Mouse (Mus musculus): ENCODE data around the gene Vps29.

The Vps29 gene

DNA sequence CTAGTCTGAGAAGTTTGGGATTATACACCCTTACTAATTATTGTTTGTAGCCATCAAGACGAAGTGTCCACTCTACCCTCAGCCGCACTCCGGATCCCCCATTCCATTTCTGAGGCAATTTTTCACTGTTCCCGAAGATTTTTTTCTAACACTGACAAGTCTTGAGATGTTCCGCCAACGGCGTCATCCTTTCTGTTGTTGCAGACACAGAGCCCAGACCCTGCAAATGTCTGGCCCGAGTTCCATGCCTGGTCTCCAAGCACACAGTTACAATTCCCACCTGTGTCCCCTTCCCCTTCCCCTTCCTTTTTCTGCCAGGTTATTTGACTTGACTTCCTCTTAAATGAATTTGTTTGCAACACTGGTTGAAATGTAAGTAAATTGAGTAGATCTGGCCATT, 45.7 kb downstream of the Vps29 start:
- no peak for DNase-seq (ENCODE audit: low read depth)

DNA sequence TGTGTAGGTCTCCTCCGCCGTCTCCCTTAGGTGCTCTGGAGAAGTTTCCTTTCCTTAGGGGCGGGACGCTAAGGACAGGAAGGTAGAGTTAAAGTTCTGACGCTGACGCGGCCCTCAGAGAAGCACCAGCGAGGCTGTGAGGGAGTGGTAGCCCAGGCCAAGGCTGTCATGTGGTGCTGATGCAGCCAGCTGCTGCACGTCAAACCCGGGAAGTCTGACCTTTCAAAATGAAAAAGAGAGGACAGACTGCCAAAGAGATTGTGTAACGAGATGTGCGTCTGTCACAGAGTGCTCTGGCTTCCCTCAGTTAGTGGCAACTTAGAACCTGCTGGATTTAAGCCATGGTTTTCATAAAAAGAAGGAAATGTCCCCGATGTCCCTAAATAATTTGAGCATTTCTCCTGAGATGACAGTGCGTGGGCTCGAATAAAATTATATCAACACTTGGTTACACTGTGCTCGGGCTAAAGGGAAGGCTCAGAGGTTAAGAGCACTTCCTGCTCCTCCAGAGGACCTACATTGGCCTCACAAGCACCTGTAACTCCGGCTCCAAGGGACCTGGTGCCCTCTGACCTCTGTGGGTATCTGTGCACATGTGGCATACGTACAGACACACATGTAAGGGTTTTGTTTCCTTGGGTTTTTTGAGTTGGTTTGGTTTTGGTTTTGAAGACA, 46.6 kb downstream of the Vps29 start:
- DNase-seq (ENCODE audit: low read depth), result no peak

DNA sequence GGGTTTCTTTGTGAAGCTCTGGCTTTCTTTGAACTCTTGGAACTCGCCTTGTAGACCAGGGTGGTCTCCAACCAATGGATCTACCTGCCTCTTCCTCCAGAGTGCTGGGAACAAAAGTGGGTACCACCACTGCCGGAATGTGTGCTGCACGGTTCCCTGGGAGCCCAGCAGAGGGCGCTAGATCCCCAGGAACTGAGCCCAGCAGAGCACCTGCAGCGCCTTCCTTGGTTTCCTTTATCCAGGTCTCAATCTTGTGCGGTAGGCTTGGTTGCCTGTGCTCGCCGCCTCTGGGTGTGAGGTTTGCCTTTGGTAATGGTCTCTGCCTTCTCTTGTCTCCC, 47.1 kb downstream of the Vps29 start:
- no peak for DNase-seq (ENCODE audit: low read depth)

GRCm38 (mm10) chr5:122402160-122402559, 48.0 kb downstream of the Vps29 start:
- DNase-seq (ENCODE audit: low read depth), result no peak

GRCm38 (mm10) chr5:122402772-122403171, 48.6 kb downstream of the Vps29 start:
- DNase-seq (ENCODE audit: low read depth), result no peak

GRCm38 (mm10) chr5:122403362-122403761, 49.2 kb downstream of the Vps29 start:
- DNase-seq (ENCODE audit: low read depth), result no peak

DNA sequence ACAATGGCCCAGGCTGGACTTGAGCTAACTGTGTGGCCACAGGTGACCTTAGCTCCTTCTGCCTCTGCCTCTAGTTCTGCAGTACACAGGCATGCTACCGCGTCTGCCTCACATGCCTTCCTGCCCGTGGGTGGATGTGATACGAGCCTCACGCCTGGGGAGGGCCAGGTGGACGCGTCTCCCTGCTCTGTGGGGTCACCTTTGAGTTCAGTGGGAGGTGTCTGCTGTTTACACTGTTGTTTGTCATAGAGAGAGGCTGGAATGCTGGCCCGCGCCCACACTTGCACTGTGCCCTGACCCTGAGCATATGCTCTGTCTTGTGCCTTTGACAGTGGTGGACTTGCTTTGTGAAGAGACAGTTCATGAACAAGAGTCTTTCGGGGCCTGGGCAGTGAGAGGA, 51.4 kb downstream of the Vps29 start:
- no peak for DNase-seq (ENCODE audit: low read depth)

- DNase-seq (ENCODE audit: low read depth), result no peak
These were observed 55.8 kb downstream of the Vps29 start for GRCm38 (mm10) chr5:122409692-122410645.

DNA sequence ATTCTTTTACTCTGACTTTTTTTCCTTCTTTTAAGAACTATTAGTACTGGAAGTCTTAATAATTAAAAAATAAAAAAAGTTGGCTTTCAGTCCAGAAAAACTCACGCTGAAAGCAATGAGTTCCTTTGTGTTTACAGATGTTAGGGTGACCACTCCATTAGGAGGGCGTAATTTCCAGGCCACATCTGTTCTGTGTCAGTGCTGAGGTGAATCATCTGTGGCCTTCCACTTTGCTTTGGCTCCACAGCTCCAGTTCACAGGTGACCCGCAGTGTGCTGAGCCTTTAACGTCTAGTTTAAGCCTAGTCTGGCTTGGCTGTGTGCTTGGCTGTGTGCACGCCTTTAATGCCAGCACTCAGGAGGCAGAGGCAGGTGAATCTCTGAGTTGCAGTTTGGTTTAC, 57.7 kb downstream of the Vps29 start:
- no peak for DNase-seq (ENCODE audit: low read depth)

DNA sequence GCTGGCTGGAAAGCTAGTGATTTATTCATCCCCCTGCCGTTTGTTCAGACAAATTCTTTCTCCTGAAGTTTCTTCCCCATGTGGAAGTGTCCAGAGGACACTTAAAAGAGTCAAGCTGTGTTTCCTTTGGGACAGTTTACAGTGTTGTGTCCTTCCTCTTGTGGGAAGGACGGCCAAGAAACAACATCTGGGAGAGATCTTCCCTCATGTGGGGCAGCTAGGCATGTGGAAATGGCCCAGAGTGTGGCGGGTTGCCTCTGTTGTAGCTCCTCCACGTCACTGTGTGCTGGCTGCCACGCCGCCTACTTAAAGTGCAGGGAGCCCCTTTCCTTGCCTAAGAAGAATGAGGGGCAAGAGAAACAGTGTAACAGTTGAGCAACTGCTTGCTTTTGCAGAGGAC, 58.7 kb downstream of the Vps29 start:
- DNase-seq (ENCODE audit: low read depth), result no peak

DNA sequence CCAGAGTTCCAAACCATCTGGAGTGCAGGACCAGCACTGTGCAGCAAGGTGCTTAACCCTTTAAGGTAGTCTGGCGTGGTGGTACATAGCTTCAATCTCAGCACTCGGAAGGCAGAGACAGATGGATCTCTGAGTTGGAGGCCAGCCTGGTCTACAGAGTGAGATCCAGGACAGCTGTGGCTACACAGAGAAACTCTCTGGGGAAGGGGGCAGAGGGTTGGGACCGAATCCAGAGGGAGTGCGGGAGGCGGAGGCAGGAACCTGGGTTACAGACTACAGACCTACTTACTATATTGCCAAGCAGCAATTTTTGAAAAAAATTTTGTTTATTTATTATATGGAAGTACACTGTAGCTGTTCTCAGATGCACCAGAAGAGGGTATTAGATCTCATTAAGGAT, 60.2 kb downstream of the Vps29 start:
- no peak for DNase-seq (ENCODE audit: low read depth)

Data from c-Kit-positive CD71-negative TER-119-negative erythroid progenitor cells, embryonic 14.5 days (primary cell).